Mouse (Mus musculus) forebrain, embryonic 11.5 days (tissue): ENCODE measurements at regions not wholly inside any gene's neighbourhood (a gene's known extent, or its start where the extent isn't known, plus 50 kb on each side); places are given as distances from the start of the nearest gene placed in this dataset.

Source experiments
- ATAC-seq: fragments of 200-750 bp; cut with Nextera tagmentation; replicated peaks from 2 replicates; pipeline ENCODE4 v1.8.0; 2017; ENCODE audit warnings: moderate TSS enrichment; ENCODE audit not compliant: low FRiP score
- DNase-seq: peaks from one replicate; pipeline ENCODE4 v3.0.0-alpha.2; 2017; ENCODE audit warnings: low spot score
- H3K27ac ChIP-seq: fragments of 300-500 bp; sonication (generic); 2 replicates; pipeline ENCODE4 v1.5.1; 2014; ENCODE audit warnings: low read depth, low read length
- H3K27me3 ChIP-seq: fragments of 300-500 bp; sonication (generic); 2 replicates; pipeline ENCODE4 v1.6.1; 2014; ENCODE audit warnings: mild to moderate bottlenecking, low read length, mixed read lengths; ENCODE audit not compliant: control insufficient read depth, insufficient read depth
- H3K36me3 ChIP-seq: fragments of 300-500 bp; sonication (generic); 2 replicates; pipeline ENCODE4 v1.6.1; 2014; ENCODE audit warnings: mild to moderate bottlenecking, low read length, moderate library complexity, mixed read lengths; ENCODE audit not compliant: control insufficient read depth, insufficient read depth
- H3K4me1 ChIP-seq: fragments of 300-500 bp; sonication (generic); replicated peaks from 2 replicates; pipeline ENCODE4 v1.6.1; 2014; ENCODE audit warnings: low read length, mixed read lengths; ENCODE audit not compliant: control insufficient read depth, insufficient read depth
- H3K4me2 ChIP-seq: fragments of 300-500 bp; sonication (generic); 2 replicates; pipeline ENCODE4 v1.6.1; 2014; ENCODE audit warnings: low read depth, mild to moderate bottlenecking, low read length, moderate library complexity, mixed read lengths; ENCODE audit not compliant: severe bottlenecking
- H3K4me3 ChIP-seq: fragments of 300-500 bp; sonication (generic); 2 replicates; pipeline ENCODE4 v1.5.1; 2014; ENCODE audit warnings: low read depth, low read length
- H3K9ac ChIP-seq: fragments of 300-500 bp; sonication (generic); 2 replicates; pipeline ENCODE4 v1.6.1; 2014; ENCODE audit warnings: low read length
- H3K9me3 ChIP-seq: fragments of 300-500 bp; sonication (generic); 2 replicates; pipeline ENCODE4 v1.6.1; 2016; ENCODE audit warnings: low read length, mixed read lengths; ENCODE audit not compliant: control insufficient read depth
- WGBS: fragments of 180-500 bp; shearing (Covaris S2); extraction: QIAGEN DNeasy Blood & Tissue Kit; methylation state at CpG from one replicate; pipeline ENCODE4 v1.1.7; 2014; 5-methylcytosine and 5-hydroxymethylcytosine counted together

DNA sequence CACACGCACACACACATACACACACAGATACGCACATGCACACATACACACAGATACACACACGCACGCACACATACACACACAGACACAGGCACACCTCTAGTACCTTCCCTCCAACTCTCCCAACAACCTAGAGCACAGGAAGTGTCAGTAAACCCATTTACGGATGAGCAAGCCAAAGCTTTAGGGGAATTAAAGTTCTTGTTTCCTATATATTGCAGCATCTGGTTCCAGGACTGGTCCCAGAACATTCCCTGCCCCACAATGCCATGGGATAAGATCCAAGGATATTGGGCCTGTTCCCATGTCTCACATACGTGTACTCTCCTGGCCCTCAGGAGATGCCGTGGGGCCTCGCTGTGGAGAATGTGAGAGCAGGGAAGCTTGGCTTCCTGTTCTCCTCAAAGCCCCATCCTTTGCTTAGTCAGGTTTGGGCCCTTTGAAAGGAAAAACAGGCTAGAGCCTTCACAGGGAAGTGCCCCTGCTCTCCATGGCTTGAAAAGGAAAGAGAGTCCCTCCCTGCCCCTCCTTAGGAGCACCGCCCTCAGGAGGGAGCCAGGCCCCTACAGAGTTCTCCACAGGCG is 75.9 kb downstream of the Zfp36l2 start:
- H3K9me3 ChIP-seq: no peaks in the 10 kb centered on the region
- H3K27ac ChIP-seq: no peak overlapping the region
- WGBS: 85% methylated on average over 10 of the region's 10 CpGs
- no peaks in the 10 kb centered on the region for H3K27me3 ChIP-seq
- no peaks in the 10 kb centered on the region; the same call in 1 of the 2 replicates for H3K36me3 ChIP-seq
- peaks cover 6% of the 10 kb centered on the region; the same call in 1 of the 2 replicates for H3K4me1 ChIP-seq
- ATAC-seq (no peak), DNase-seq (no peak)
- no peak overlapping the region for H3K4me2 ChIP-seq
- H3K4me3 ChIP-seq: no peak overlapping the region
- H3K9ac ChIP-seq: no peak overlapping the region; the same call in 1 of the 2 replicates

DNA sequence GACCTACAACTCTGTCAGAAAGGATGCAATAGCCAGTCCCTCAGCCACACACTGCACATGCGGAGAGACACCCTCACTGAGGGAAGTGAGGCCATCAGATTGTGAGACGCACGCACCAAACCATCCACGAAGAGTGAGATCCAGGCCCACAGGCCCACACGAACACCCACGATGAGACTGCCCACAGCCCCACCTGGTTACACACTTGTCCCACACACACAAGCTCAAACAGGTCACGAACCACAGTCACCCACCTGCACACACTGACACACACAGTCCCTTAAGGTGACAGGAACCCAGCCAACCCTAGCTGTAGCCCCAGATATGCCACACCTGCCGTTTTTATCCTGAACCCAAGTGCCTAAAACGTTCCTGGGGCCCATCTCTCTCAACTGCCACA is 76.8 kb downstream of the Zfp36l2 start:
- Histone ChIP-seq H3K9ac (no peak overlapping the region), H3K4me3 (no peak overlapping the region), H3K36me3 (no peaks in the 10 kb centered on the region; the same call in 1 of the 2 replicates), H3K4me1 (peaks cover 6% of the 10 kb centered on the region; the same call in 1 of the 2 replicates), H3K4me2 (no peak overlapping the region), H3K27me3 (no peaks in the 10 kb centered on the region), H3K9me3 (no peaks in the 10 kb centered on the region), H3K27ac (no peak overlapping the region)
- no peak for DNase-seq
- ATAC-seq: no peak
- 86% methylated on average over 9 of the region's 9 CpGs for WGBS

DNA sequence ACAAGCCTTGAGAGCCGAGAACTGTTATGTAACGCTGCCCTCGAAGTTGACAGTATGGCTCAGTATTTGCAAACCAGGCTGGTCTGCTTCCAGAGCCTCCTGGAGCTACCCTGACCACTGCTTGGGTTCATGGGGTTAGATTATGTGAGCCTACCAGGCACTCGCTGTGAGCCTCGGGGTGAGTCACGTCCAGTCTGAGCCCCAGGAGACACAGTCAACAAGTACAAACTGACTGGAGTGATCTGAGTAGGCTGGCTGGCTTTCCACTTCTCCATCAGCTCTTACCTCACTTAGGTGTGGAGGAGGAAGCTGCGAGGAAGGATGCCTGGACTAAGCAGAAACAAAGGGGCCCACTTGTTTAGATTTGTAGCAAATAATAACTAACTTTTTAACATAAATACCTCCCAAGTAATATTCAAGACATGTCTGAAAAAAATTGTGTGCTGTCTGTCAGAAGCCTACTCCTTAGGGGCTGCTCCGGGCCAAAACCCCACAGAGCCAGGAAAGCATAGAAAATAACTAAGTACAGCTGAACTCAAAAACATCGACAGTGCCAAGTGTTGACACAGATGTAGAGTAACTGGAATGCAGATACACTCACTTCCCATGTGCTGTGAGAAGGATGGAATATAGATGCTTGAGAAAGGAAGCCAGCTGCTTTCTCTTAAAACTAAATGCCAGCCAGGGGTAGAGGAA is 77.6 kb downstream of the Zfp36l2 start:
- Histone ChIP-seq H3K27me3 (no peaks in the 10 kb centered on the region), H3K4me2 (no peak overlapping the region), H3K36me3 (no peaks in the 10 kb centered on the region; the same call in 1 of the 2 replicates), H3K9ac (no peak overlapping the region), H3K27ac (no peak overlapping the region), H3K4me3 (no peak overlapping the region), H3K4me1 (peaks cover 6% of the 10 kb centered on the region; the same call in 1 of the 2 replicates), H3K9me3 (no peaks in the 10 kb centered on the region)
- ATAC-seq: no peak
- 76% methylated on average over 9 of the region's 9 CpGs for WGBS
- DNase-seq: no peak

DNA sequence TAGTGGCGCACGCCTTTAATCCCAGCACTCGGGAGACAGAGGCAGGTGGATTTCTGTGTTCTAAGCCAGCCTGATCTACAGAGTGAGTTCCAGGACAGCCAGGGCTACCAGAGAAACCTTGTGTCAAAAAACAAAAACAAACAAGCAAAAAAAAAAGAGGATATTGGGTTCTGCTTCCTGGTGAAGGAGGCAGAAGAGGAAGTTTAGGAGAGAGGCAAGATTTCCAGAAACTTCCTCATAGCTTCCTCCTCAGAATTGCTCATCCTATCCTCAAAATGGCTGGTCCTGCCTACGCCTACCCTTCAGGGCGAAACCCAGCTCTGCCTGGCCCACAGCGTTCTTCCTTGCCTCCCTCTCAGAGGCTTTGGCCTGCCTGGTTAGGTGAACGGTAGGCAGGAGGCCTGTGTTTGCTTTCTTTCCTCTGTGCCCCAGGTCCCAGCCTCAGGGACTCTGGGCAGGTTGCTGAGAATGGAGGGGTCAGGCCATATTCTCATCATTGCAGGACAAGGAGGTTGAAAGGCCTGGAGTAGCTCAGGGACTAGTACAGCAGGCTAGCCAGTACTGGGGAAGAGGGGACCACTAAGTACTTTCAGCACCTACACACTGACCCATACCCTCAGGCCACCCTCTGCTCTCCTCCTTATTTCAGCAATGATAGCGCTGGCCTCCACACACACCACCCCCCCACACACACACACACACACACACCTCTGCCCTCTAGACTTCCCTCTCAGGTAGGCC is 79.6 kb downstream of the Zfp36l2 start:
- Histone ChIP-seq H3K4me3 (no peak overlapping the region), H3K4me1 (peaks cover 6% of the 10 kb centered on the region; the same call in 1 of the 2 replicates), H3K27me3 (no peaks in the 10 kb centered on the region), H3K4me2 (no peak overlapping the region), H3K27ac (no peak overlapping the region), H3K9ac (no peak overlapping the region), H3K36me3 (no peaks in the 10 kb centered on the region; the same call in 1 of the 2 replicates), H3K9me3 (no peaks in the 10 kb centered on the region)
- ATAC-seq: no peak
- DNase-seq: no peak
- WGBS: 92% methylated on average over 8 of the region's 8 CpGs

DNA sequence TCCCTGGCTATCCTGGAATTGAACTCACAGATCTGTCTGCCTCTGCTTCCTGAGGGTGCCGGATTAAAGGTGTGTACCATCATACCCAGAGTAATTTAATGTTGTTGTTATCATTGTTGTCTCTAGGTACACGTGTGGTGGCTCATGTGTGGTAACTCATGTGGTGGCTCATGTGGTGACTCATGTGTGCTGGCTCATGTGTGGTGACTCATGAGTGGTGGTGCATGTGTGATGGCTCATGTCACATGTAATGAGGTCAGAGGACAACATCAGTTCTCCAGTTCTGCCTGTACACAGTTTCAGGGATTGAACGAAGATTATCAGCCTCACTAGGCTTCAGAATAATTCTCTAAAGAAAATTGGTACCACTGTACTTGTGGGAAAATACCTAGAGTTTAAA is 80.2 kb downstream of the Zfp36l2 start:
- ATAC-seq: no peak
- H3K4me3 ChIP-seq: no peak overlapping the region
- H3K4me2 ChIP-seq: no peak overlapping the region
- no peak overlapping the region for H3K27ac ChIP-seq
- WGBS: 88% methylated on average over 3 of the region's 3 CpGs
- H3K4me1 ChIP-seq: peaks cover 6% of the 10 kb centered on the region; the same call in 1 of the 2 replicates
- H3K9ac ChIP-seq: no peak overlapping the region
- no peaks in the 10 kb centered on the region for H3K9me3 ChIP-seq
- H3K27me3 ChIP-seq: no peaks in the 10 kb centered on the region
- no peak for DNase-seq
- no peaks in the 10 kb centered on the region for H3K36me3 ChIP-seq

DNA sequence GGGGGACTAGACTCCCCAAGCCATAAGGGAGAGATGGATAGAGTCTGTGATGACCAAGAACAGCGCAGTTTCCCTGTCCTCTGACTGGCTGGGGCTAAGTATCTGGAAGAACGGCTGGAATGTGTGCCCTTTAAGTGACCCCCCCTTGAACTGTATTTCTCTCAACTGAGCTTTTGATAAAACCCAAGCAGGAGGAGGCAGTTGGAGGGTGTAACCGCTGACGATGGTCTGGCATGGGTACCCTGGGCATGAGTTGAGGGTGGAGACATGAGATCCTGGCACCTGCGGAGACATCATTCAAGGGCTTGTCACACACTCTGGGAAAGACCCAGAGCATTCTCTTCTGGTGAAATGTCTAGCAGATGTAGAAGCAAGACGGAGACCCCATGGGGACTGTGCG is 83.5 kb downstream of the Zfp36l2 start:
- Histone ChIP-seq H3K27me3 (no peaks in the 10 kb centered on the region), H3K36me3 (no peaks in the 10 kb centered on the region), H3K9me3 (no peaks in the 10 kb centered on the region), H3K27ac (no peak overlapping the region), H3K4me2 (no peak overlapping the region), H3K4me1 (peaks cover 4% of the 10 kb centered on the region; the same call in 1 of the 2 replicates), H3K4me3 (no peak overlapping the region), H3K9ac (no peak overlapping the region)
- DNase-seq: no peak
- 86% methylated on average over 7 of the region's 7 CpGs for WGBS
- no peak for ATAC-seq

DNA sequence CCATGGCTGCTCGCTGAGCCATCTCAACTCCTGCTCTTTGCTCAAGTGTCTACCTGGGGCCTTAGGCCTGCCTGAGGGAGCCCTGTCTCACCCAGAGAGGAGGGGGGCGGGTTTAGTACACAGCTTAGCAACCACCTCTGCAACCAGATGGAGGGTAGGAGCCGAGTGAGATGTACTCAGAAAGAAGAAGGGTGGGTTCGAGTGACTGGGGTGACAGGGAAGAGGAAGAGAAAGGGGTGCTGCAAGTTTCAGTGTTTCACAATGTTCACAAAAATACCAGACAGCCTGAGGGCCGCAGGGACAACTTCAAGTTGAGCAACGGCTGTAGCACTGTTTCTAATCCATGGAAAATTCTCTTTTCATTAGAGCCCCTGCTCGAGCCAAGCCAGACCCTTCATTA is 84.4 kb downstream of the Zfp36l2 start:
- H3K27ac ChIP-seq: no peak overlapping the region
- no peak for ATAC-seq

DNA sequence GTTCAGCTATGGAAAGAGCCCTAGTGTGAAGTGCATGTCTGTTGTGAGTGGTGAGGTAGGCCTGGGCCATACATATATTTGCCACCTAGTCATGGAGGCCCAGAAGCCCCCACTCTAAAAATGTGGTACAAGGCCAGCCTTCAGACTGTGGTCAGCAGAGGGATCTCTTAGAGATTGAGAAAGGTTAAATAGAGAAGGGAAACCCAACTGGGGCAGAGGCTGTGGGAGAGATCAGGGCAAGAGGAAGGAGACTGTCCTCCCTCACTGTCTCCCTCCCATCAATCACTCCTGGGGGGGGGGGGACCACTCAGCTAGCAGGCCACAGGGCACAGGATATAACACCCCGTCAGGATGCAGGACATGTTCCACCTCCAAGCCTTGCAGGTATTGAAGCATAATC is 86.1 kb downstream of the Zfp36l2 start:
- Histone ChIP-seq H3K27me3 (no peaks in the 10 kb centered on the region), H3K9me3 (no peaks in the 10 kb centered on the region), H3K36me3 (no peaks in the 10 kb centered on the region), H3K4me3 (no peak overlapping the region), H3K27ac (no peak overlapping the region), H3K9ac (no peak overlapping the region), H3K4me2 (no peak overlapping the region), H3K4me1 (peaks cover 16% of the 10 kb centered on the region)
- 84% methylated on average over 1 of the region's 1 CpGs for WGBS
- no peak for DNase-seq
- ATAC-seq: no peak

More for the DNA sequence above, 84.4 kb downstream of the Zfp36l2 start:
- H3K4me1 ChIP-seq: peaks cover 4% of the 10 kb centered on the region; the same call in 1 of the 2 replicates
- H3K36me3 ChIP-seq: no peaks in the 10 kb centered on the region
- H3K4me3 ChIP-seq: no peak overlapping the region
- WGBS: 80% methylated on average over 7 of the region's 7 CpGs
- no peaks in the 10 kb centered on the region for H3K9me3 ChIP-seq
- no peak for DNase-seq
- H3K27me3 ChIP-seq: no peaks in the 10 kb centered on the region
- H3K9ac ChIP-seq: no peak overlapping the region
- no peak overlapping the region for H3K4me2 ChIP-seq
